Mouse (Mus musculus): ENCODE data around the gene Stard9. TPM values are rescaled to one million over a fixed set of nuclear protein-coding genes. Genes with fewer than 3 reads are reported as not detected.

Gene Stard9
- polyA plus RNA-seq (2012; rRNA removed), result 22.1 and 23.0 TPM in 2 replicates

- peak; percentile 81 for DNase-seq (ENCODE audit: low spot score)
Measured at GRCm38 (mm10) chr2:120628886-120629735, at the start of gene Stard9. Gene Stard9 (plus strand): TSS chr2:120629121.

GRCm38 (mm10) chr2:120589759-120590158 lies 39.2 kb upstream of the Stard9 start:
- no peak for DNase-seq (ENCODE audit: low spot score)

GRCm38 (mm10) chr2:120592227-120592626 lies 36.7 kb upstream of the Stard9 start:
- no peak for DNase-seq (ENCODE audit: low spot score)

GRCm38 (mm10) chr2:120597734-120598133 lies 31.2 kb upstream of the Stard9 start:
- DNase-seq (ENCODE audit: low spot score), result no peak

- no peak for DNase-seq (ENCODE audit: low spot score)
Measured at GRCm38 (mm10) chr2:120599506-120599905, 29.4 kb upstream of the Stard9 start.

- DNase-seq (ENCODE audit: low spot score), result no peak
Measured at GRCm38 (mm10) chr2:120606021-120606690, 22.8 kb upstream of the Stard9 start.

GRCm38 (mm10) chr2:120608830-120609723 lies 19.8 kb upstream of the Stard9 start, which contains the start of the genes Haus2 and Lrrc57:
Gene Haus2 (plus strand): TSS chr2:120609383.
Gene Lrrc57 (minus strand): TSS chr2:120609520.
- peak; percentile 93 for DNase-seq (ENCODE audit: low spot score)

- DNase-seq (ENCODE audit: low spot score), result no peak
Measured at GRCm38 (mm10) chr2:120616279-120617163, 12.4 kb upstream of the Stard9 start.

GRCm38 (mm10) chr2:120619538-120619937 lies 9.4 kb upstream of the Stard9 start:
- DNase-seq (ENCODE audit: low spot score), result no peak

GRCm38 (mm10) chr2:120622920-120623319 lies 6.0 kb upstream of the Stard9 start:
- no peak for DNase-seq (ENCODE audit: low spot score)

- DNase-seq (ENCODE audit: low spot score), result no peak
Measured at GRCm38 (mm10) chr2:120628076-120628865, 650 bp upstream of the Stard9 start.

GRCm38 (mm10) chr2:120630246-120630645 lies 1.3 kb downstream of the Stard9 start:
- no peak for DNase-seq (ENCODE audit: low spot score)

GRCm38 (mm10) chr2:120630655-120631054 lies 1.7 kb downstream of the Stard9 start:
- DNase-seq (ENCODE audit: low spot score), result no peak

GRCm38 (mm10) chr2:120631521-120631920 lies 2.6 kb downstream of the Stard9 start:
- DNase-seq (ENCODE audit: low spot score), result no peak

GRCm38 (mm10) chr2:120631957-120632356 lies 3.0 kb downstream of the Stard9 start:
- DNase-seq (ENCODE audit: low spot score), result no peak

- DNase-seq (ENCODE audit: low spot score), result no peak
Measured at GRCm38 (mm10) chr2:120640835-120641234, 11.9 kb downstream of the Stard9 start.

GRCm38 (mm10) chr2:120643836-120644235 lies 14.9 kb downstream of the Stard9 start:
- DNase-seq (ENCODE audit: low spot score), result no peak

- DNase-seq (ENCODE audit: low spot score), result no peak
Measured at GRCm38 (mm10) chr2:120646777-120647176, 17.9 kb downstream of the Stard9 start.

- DNase-seq (ENCODE audit: low spot score), result no peak
Measured at GRCm38 (mm10) chr2:120652256-120652924, 23.5 kb downstream of the Stard9 start.
